Mouse (Mus musculus) bone marrow macrophage, adult 2 months (primary cell): ENCODE measurements around the gene Golm1. TPM values are rescaled to one million over a fixed set of nuclear protein-coding genes. Genes with fewer than 3 reads are reported as not detected.
"Not testable (repeated sequence)": the region's sequence is repeated elsewhere in the genome, so short reads cannot be mapped to it uniquely, and the experiment has no call there.

Experiments
- H3K27ac ChIP-seq: 2 replicates; pipeline ENCODE4 v1.5.1; 2012; ENCODE audit warnings: low read depth, low read length; ENCODE audit not compliant: insufficient read depth
- H3K4me1 ChIP-seq: 2 replicates; pipeline ENCODE4 v1.6.1; 2012; ENCODE audit warnings: low read length; ENCODE audit not compliant: control insufficient read depth, insufficient read depth
- H3K4me3 ChIP-seq: 2 replicates; pipeline ENCODE4 v1.5.1; 2012; ENCODE audit warnings: mild to moderate bottlenecking, low read length, moderate library complexity; ENCODE audit not compliant: insufficient read depth
- CTCF ChIP-seq: IDR thresholded peaks from 2 replicates; pipeline ENCODE4 v1.5.1; 2012; ENCODE audit warnings: low read depth, mild to moderate bottlenecking, low read length, moderate library complexity
- POLR2A ChIP-seq: IDR thresholded peaks from 2 replicates; pipeline ENCODE4 v1.6.1; 2012; ENCODE audit warnings: mild to moderate bottlenecking, low read depth, low read length, borderline replicate concordance
- polyA plus RNA-seq: library from polyadenylated mRNA; stranded (reverse); fragments of >200 nt; gene quantifications from 2 replicates; pipeline ENCODE4 v1.2.4, GENCODE M21; 2012; ENCODE audit not compliant: missing spikeins, insufficient read depth, insufficient read length

Gene Golm1
- polyA plus RNA-seq, result 7.6 and 8.1 TPM in 2 replicates

GRCm38 (mm10) chr13:59675151-59676011 lies at the start of gene Golm1:
TSS of gene Golm1 (minus strand) at chr13:59675811.
- H3K4me1 ChIP-seq, result peaks cover 16% of the 10 kb centered on the region
- TF ChIP-seq CTCF, result no peak
- TF ChIP-seq POLR2A, result no peak
- H3K4me3 ChIP-seq, result peak within 1 kb of the TSS; percentile 83
- no peak within 1 kb of the TSS for H3K27ac ChIP-seq

- not testable (repeated sequence) for H3K27ac ChIP-seq, H3K4me3 ChIP-seq, H3K4me1 ChIP-seq
Observed at GRCm38 (mm10) chr13:59722089-59722488, 46.5 kb upstream of the Golm1 start.

- TF ChIP-seq POLR2A (no peak), CTCF (no peak)
Observed at GRCm38 (mm10) chr13:59719475-59719874, 43.9 kb upstream of the Golm1 start.

GRCm38 (mm10) chr13:59718857-59719440 lies 43.3 kb upstream of the Golm1 start:
- not testable (repeated sequence) for H3K4me1 ChIP-seq, H3K4me3 ChIP-seq

More at GRCm38 (mm10) chr13:59719475-59719874, 43.9 kb upstream of the Golm1 start:
- Histone ChIP-seq H3K4me1 (no peaks in the 10 kb centered on the region), H3K4me3 (no peak overlapping the region), H3K27ac (no peak overlapping the region)

GRCm38 (mm10) chr13:59713710-59714109 lies 38.1 kb upstream of the Golm1 start:
- no peaks in the 10 kb centered on the region for H3K4me1 ChIP-seq
- TF ChIP-seq POLR2A, result no peak
- no peak for TF ChIP-seq CTCF
- H3K4me3 ChIP-seq, result no peak overlapping the region
- H3K27ac ChIP-seq, result no peak overlapping the region

More at GRCm38 (mm10) chr13:59718857-59719440, 43.3 kb upstream of the Golm1 start:
- H3K27ac ChIP-seq, result not testable (repeated sequence)

GRCm38 (mm10) chr13:59711984-59712383 lies 36.4 kb upstream of the Golm1 start, which contains the start of gene Spata31d1b:
TSS of gene Spata31d1b (plus strand) at chr13:59712284.
- H3K27ac ChIP-seq, H3K4me1 ChIP-seq, H3K4me3 ChIP-seq: not testable (repeated sequence)

GRCm38 (mm10) chr13:59710230-59710629 lies 34.6 kb upstream of the Golm1 start, which contains the start of gene Spata31d1a:
TSS of gene Spata31d1a (minus strand) at chr13:59710330.
- Histone ChIP-seq H3K4me3 (no peak within 1 kb of the TSS), H3K4me1 (0 out of 2 replicates have a peak, but pooled peaks cover under 1% of the 10 kb centered on the region), H3K27ac (no peak within 1 kb of the TSS)
- TF ChIP-seq CTCF, result no peak
- TF ChIP-seq POLR2A, result no peak

GRCm38 (mm10) chr13:59704562-59704961 lies 29.0 kb upstream of the Golm1 start:
- TF ChIP-seq CTCF (no peak), POLR2A (no peak)
- H3K4me1 ChIP-seq, result peaks cover 12% of the 10 kb centered on the region
- H3K27ac ChIP-seq, result no peak overlapping the region
- peak overlapping the region; percentile 33 for H3K4me3 ChIP-seq

GRCm38 (mm10) chr13:59703514-59703913 lies 27.9 kb upstream of the Golm1 start:
- no peak for TF ChIP-seq CTCF
- TF ChIP-seq POLR2A, result no peak
- H3K4me3 ChIP-seq, result no peak overlapping the region
- H3K27ac ChIP-seq, result no peak overlapping the region
- H3K4me1 ChIP-seq, result peaks cover 12% of the 10 kb centered on the region

GRCm38 (mm10) chr13:59700137-59700536 lies 24.5 kb upstream of the Golm1 start:
- not testable (repeated sequence) for H3K27ac ChIP-seq, H3K4me3 ChIP-seq
- peaks cover 23% of the 10 kb centered on the region for H3K4me1 ChIP-seq
